Mouse (Mus musculus) spleen, adult 12 weeks (tissue): Measurements from ENCODE around the gene Ada.

Experiments
- DNase-seq: peaks from one replicate; pipeline ENCODE4 v3.0.0; 2022; ENCODE audit warnings: low spot score

The Ada gene

DNA sequence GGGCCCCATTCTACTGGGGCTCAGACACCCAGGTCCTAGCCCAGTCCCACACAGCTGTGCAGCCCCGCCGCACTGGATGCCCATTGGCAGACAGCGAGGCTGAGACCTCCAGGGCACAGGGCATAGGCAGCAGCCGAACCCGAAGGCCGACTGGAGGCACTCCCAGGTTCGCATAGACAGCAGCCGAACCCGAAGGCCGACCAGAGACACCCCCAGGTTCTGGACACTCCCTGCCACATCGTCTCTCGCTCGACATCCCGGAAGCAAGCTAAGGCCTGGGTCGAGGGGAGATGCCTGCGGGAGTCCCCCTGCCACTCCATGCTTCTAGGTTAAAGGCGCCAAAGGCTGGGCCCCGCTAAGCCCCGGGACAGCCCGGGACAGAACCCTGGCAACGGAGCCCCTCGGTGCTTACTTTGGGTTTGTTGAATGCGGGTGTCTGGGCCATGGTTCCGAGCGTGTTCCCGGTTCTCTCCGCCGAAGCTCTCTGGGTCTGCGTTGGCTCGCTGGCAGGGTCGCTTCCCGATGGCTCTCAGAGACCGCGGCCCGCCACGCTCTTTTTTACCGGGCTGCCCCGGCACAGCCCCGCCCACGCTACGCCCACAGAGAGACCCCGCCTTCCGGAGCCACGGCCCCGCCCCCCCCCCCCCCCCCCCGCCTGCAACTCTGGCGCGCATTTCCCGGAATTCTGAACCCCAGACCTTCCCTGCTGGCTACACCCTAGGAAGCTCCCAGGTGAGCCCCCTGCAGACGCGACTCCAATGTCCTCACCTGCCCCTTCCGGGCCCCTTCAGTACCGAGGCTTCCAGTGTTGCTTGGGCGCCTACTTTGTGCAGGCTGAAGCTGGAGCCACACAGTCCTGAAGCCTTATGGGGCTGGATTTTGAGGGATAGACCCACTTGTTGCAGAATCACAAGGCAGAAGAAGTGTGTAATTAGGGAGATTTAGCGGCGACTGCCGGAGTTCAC lies at the start of gene Ada:
Ada (minus strand) TSS at position 593 of the 965 bp plus-strand sequence.
- DNase-seq: peak; percentile 25

DNA sequence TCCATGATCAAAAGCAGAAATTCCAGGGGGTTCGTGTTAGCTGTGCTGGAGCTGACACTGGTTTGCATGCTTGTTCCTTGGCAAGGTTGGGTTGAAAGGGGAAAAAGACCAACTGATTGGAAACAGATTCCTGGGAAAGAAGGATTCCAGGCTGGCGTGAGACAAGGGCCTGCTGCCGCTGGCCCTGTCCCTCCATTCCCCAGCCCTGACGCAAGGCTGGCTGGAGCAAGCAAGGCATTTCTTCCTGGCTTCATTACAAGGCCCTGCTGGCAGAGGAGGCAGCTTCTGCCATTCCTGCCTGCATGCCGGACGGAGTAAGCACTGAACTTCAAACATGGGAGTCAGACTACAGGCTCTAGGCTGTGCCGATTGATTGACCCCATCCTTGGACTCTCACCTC lies 48.4 kb upstream of the Ada start:
- no peak for DNase-seq

DNA sequence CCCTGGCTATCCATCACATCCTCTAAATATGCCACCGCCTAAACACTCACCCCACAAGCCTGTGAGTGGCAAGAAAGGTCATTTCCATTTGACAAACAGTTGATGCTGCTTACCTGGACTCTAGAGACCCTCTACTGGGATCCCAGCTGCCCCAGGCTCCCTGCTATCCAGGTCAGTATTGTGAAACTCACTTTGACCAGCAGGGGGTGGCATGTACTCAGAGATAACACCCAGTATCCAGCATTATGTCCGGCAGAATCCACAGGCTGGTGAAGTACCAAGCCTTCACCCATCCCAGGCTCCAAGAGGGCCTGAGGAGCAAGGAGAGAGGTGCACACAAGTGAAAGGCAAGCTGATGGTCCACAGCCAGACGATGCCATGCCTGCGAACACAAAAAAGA lies 38.4 kb upstream of the Ada start:
- DNase-seq: no peak

DNA sequence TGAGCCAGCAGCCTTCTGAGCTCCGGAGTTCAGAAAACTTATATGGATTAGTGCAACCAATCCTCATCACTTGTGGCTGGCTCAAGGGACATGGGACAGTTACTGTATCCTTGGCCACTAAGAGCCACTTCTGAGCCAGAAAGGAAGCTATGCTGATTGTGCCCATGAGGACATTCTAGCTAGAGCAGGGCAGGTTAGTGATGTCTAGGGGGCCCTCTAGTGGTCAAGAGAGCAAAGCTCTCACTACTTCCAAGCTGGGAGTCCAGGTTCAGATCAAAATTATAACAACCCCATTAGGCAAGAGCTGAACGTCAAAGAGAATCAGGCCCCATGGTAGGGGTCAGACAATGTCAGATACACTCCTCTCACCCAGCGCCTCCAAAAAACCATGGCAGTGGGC lies 37.7 kb upstream of the Ada start:
- peak; percentile 16 for DNase-seq

DNA sequence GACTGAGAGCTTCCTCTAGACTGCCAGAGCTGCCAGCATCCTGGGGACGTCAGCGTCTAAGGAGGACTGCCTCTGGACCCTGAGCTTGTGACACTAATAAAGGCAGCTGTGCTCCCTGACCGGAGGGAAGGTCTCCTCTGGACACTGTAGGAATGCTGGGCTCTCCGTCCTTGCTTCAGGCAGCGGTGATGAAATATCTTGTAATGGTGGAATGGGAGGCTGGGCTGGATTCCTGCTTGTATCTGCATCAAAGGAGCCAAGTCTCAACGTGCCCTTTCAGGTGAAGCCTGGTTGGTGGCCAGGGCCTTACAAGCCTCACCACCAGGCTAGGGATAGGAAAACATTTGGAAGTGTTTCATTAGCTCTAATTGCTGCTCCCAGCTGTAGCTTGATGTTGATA lies 37.0 kb upstream of the Ada start:
- no peak for DNase-seq

GRCm38 (mm10) chr2:163783901-163784300 lies 33.9 kb upstream of the Ada start:
- DNase-seq: no peak

- no peak for DNase-seq
Observed at GRCm38 (mm10) chr2:163783368-163783767, 33.3 kb upstream of the Ada start.

GRCm38 (mm10) chr2:163778896-163779295 lies 28.9 kb upstream of the Ada start:
- no peak for DNase-seq

- no peak for DNase-seq
Observed at GRCm38 (mm10) chr2:163777061-163777460, 27.0 kb upstream of the Ada start.

DNA sequence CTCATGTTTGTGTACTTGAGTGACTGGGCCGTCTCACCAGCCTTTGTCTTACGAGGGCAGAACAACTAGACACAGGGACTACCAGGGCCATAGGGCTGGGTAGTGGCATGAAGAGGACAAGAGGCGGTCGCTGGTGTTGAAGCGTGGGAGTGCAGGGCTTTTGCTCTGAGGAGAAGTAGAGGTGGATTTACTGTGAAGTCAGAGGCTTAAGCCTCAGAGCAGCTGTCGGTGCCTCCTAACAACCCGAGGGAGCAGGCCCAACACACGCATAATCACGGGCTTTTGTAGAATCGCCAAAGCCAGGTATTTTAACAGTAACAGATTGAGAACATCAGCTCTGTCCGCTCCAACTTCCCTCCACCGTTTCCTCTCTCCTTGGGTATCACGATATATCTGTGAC lies 26.6 kb upstream of the Ada start:
- no peak for DNase-seq

DNA sequence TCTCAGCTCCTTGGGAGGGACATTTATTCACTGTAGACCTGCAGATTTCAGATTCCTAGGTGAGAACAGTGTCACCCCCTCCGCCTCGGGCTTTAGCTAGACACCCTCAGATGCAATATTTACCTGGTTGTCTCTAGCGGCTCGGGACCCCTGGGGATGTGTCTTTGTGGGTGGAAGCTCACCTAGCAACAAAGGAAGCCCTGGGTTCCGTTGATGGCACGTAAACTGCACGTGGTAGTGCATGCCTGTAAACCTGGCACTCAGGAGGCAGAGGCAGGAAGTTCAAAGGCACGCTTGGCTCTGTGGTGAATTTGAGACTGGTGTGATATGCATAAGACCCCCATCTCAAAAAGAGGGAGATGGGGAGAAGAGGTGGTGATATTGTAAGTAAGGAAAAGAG lies 20.7 kb upstream of the Ada start:
- no peak for DNase-seq

- no peak for DNase-seq
Observed at GRCm38 (mm10) chr2:163766890-163767289, 16.9 kb upstream of the Ada start.

GRCm38 (mm10) chr2:163766261-163766660 lies 16.2 kb upstream of the Ada start:
- no peak for DNase-seq

DNA sequence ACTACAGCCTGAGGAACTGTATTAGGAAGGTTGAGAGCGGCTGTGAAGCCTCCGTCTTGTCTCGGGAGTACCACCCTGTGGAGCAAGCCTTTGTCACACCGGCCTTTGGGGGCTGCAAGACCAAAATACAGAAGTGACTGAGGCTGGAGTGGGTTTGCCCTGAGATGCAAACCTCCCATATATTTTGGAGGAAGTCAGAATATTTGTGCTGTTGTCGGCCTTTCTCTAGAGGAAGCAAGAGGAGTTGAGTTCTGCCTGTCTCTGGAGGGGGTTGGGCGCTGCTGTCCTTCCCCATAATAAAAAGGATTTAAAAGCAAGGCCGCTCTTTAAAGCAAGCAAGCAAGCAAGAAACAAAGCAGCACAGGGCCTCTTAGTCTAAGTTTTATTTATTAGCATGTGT lies 11.4 kb upstream of the Ada start:
- no peak for DNase-seq

DNA sequence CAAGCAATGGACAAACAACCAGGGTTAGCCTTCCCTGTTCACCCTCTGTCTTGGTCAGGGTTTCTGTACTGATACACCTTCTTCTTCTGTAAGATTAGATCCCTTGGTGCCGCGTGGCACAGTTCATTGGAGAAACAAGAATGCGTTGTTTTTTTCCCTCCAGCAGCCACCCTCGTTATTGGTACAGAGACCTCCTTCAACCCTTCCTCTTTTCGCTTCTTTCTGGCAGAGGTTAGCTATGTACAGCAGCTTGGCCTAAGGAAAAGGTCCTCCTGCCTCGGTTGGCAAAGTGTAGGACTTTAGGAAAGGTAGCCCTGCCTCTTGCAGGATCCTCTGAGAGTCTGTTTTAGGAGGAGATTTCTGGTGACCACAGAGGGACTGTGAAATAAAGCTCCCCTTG lies 10.6 kb upstream of the Ada start:
- DNase-seq: no peak

GRCm38 (mm10) chr2:163758146-163758545 lies 8.1 kb upstream of the Ada start:
- DNase-seq: no peak

DNA sequence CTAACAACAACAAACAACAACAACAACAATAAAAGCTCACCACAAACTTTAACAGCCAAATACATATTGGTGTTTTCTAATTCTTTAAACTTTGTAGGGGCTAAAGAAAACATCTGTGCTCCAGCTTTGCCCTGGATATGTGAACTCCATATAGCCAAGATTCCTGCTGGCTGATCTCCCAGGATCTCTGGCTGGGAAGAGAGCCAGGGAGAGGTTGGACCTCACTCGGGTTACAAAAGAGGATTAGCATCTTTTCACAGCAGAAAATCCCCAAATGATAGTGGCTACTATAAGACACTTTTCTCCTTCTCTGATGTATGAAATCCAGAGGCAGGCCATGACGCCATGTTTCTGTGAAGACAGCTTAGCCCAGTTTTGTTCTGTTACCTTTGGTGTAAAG lies 6.7 kb upstream of the Ada start:
- no peak for DNase-seq

- no peak for DNase-seq
Observed at GRCm38 (mm10) chr2:163754228-163754627, 4.2 kb upstream of the Ada start.

DNA sequence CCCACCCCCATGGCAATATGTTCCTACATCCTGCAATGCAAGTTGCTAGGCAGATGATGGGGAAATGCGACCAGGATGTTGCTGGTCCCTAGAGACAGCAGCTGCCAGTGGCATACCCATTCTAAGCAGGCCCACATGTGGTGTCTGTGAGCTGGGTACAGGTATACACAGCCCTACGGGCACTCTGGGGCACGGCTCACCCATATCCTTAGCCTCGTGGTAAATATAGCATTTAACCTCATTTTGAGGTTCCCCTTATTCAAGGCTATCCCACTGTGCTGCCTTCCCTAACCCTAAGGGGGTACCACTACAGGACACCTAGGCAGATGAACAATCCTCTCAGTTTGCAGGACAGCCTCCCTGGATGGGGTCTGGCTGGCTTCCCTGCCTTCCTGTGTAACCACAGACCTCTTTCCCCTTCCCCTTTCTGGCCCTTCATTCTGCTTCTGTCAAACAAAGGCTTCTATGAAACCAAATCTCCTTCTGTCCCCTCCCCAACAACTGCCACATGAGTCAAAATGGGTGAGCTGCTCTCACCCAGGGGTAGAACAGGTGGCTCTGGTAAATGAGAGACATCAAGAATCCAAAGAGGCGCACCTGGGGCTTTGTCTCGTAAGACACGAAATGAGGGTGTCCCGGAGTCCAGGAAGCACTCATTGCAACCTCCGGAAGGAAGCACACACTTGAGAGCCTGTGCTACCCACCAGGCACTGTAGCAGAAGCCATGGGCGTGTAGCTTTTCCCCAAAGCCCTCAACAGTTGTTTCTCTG lies 5.1 kb downstream of the Ada start:
- DNase-seq: no peak

- no peak for DNase-seq
Observed at GRCm38 (mm10) chr2:163743357-163743756, 6.7 kb downstream of the Ada start.

GRCm38 (mm10) chr2:163742656-163743055 lies 7.4 kb downstream of the Ada start:
- DNase-seq: no peak

- DNase-seq: no peak
Observed at GRCm38 (mm10) chr2:163735980-163736379, 14.1 kb downstream of the Ada start.

- no peak for DNase-seq
Observed at GRCm38 (mm10) chr2:163735163-163735562, 14.9 kb downstream of the Ada start.
